Mouse (Mus musculus): Measurements from ENCODE around the gene Eepd1. TPM values are rescaled to one million over a fixed set of nuclear protein-coding genes. Genes with fewer than 3 reads are reported as not detected.
A peak's percentile ranks its signal among the peaks of the same experiment; 100 is the strongest.

The Eepd1 gene
- total RNA-seq, 2 experiments from 2014 or later = 99.2 to 114 TPM

DNA sequence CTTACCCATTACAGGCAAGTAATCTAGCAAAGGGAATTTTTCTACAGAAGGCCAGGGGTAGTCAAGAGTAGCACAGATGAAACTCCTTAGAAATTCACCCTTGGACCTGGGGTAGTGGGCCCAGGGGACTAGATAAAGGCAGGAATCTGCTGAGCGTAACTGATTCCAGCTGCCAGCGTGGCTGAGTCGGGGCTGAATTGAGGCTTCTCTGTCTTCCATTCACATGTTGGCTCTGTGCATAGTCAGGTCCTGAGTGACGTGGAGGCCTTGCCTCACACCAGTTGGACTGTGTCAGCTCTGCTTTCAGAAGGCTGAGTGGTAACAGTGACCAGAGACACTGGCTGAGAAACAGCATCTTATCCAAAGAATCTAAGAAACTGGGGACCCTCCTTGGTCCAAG is 36.6 kb downstream of the Eepd1 start:
- Histone ChIP-seq H3K4me3 (no peak overlapping the region), H3K27ac (peak overlapping the region; percentile 62; the same call in 1 of the 2 replicates)
- intact Hi-C loops (cut with DNase I) = loop anchor here (2.0 kb wide), 1 partner anchor 17 kb away; no protein-coding TSS in a partner anchor
- peak; percentile 43 for DNase-seq
- TF ChIP-seq CTCF (IDR thresholded peaks at IDR 0.05) = no peak

DNA sequence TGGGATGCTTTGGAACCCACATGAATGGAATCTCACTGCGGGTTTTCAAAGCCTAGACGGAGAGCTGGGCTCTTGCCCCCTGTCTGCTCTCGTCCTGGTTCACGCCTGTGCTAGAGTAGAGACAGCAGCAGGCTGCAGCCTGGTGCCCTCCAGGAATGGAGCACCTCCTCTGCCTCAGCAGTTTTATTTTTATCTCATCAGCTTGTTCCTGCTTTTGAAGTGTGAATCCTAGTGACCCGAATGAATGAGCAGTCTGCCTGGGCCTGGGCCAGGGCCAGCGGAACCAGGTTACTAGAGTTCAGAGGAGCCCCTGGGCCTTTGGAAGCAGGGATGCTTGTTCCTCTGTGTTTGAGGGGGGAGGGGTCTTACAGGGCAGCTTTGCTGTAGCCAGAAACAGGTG is 37.8 kb downstream of the Eepd1 start:
- no peak overlapping the region; the same call in 1 of the 2 replicates for H3K4me3 ChIP-seq
- peak overlapping the region; percentile 62 for H3K27ac ChIP-seq
- TF ChIP-seq CTCF (IDR thresholded peaks at IDR 0.05) = no peak
- DNase-seq = peak; percentile 86
- intact Hi-C loops (cut with DNase I) = no loop called here

DNA sequence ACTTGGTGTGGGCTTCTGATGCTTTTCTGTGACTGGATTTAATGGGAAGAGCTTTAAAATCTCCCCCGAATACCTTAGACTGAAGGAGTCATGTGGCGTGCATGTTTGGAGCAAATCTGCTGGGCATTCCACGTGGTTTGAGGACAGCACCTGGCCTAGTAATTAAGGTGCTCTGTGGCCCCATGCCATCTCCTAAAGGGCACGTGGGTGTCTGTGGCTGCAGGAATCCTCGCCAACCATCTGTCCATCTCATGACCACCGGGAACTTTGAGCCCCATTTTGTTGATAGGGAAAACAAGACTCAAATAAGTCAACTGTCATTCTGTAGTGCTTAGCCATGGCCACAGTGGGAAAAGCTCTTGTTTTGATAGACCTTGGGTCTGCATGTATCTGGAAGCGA is 39.5 kb downstream of the Eepd1 start:
- Histone ChIP-seq H3K27ac (peak overlapping the region; percentile 40; the same call in 1 of the 2 replicates), H3K4me3 (no peak overlapping the region)
- DNase-seq = no peak
- intact Hi-C loops (cut with DNase I) = no loop called here
- TF ChIP-seq CTCF (IDR thresholded peaks at IDR 0.05) = no peak

DNA sequence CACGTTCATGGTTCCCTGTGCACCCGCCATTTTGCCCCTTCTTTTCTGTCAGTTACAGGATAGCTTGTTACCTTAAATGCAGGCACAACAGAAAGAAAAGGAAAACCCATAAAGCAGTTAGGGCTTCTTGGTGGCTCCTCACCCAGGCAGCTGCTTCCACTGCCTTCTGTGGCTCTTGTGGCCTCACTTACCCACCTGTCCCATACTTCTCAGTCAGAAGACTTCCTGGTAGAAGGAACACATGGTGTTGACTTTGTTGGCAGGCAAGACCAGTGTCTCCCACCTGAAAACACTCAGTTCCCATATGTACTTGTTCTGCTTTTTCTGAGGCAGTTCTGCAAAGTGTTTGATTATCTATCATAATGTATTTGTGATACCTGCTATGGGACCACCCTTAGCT is 40.5 kb downstream of the Eepd1 start:
- intact Hi-C loops (cut with DNase I) = no loop called here
- peak overlapping the region; percentile 40 for H3K27ac ChIP-seq
- DNase-seq = no peak
- no peak for TF ChIP-seq CTCF (IDR thresholded peaks at IDR 0.05)
- no peak overlapping the region for H3K4me3 ChIP-seq

DNA sequence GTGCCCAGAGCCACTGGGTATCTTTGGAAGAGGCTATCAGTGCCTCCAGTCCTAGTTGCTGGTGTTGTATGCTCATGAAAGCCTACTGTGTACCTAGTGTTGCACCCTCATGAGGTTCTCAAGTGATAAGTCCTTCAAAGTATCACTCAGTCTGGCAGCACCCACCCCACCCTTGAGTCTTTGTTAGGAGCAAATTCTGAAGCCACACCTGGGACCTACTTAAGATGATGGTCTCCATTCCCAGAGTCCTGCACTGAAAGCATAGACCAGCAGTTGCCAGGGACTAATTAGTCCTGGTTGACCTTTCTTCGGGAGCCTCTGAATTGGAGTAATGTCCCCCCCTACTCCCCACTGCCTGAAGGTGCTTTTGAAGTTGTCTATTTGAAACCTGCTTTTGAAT is 45.2 kb downstream of the Eepd1 start:
- no peak for TF ChIP-seq CTCF (IDR thresholded peaks at IDR 0.05)
- intact Hi-C loops (cut with DNase I) = no loop called here
- Histone ChIP-seq H3K27ac (peak overlapping the region; percentile 85), H3K4me3 (no peak overlapping the region)
- no peak for DNase-seq

DNA sequence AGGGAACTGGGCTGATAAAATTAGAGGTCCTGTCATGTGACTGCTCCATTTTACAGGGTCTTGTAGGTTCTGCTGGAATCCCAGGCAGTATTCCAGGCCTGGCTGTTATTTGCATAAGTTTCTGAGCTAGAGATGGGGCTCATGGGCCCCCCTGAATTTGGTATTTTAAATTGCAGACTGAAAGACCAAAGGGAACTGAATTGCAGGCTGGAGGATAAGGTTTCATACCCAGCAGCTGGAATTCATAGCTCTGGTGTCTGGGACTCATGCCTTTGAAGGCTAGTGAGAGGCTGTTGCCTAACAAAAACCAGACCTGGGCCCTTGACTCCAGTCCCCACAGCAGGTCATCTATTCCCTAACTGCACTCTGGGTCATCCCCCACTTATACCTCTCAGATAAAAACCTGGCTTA is 45.6 kb downstream of the Eepd1 start:
- peak overlapping the region; percentile 85 for H3K27ac ChIP-seq
- peak; percentile 46 for DNase-seq
- intact Hi-C loops (cut with DNase I) = no loop called here
- TF ChIP-seq CTCF (IDR thresholded peaks at IDR 0.05) = no peak
- no peak overlapping the region for H3K4me3 ChIP-seq

DNA sequence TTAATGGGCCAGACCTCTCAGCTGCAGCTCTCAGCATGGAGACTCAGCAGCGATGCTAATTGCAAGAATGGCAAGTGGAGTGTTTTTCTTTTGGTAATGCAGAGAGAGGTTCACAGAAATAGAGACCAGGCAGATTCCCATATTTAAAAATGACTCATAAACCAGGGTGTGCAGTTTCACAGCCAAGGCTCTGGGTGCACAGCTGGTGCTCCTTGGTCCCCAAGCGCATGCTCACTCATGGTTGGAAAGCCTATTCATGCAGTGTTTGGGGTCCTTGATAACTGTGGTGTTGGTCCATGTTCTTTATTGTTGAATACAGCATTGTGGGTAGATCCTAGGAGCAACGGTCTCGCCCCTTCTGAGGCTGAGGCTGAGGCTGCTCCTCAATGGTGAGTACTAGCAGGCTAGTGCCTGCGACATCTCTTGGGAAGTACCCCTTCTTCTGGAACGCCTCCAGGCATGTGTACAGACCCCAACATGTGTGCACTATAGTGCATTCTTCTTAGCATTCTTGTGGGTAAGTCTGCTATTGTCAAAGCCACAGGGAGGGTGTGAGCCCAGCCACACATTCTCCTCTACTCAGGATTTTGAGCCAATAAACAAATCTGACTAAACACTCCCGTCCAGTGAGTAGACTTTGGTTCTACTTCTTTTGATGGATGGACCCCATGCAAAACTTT is 46.2 kb downstream of the Eepd1 start:
- Histone ChIP-seq H3K4me3 (peak overlapping the region; percentile 34), H3K27ac (peak overlapping the region; percentile 85)
- intact Hi-C loops (cut with DNase I) = no loop called here
- TF ChIP-seq CTCF (IDR thresholded peaks at IDR 0.05) = no peak
- peak; percentile 52 for DNase-seq

DNA sequence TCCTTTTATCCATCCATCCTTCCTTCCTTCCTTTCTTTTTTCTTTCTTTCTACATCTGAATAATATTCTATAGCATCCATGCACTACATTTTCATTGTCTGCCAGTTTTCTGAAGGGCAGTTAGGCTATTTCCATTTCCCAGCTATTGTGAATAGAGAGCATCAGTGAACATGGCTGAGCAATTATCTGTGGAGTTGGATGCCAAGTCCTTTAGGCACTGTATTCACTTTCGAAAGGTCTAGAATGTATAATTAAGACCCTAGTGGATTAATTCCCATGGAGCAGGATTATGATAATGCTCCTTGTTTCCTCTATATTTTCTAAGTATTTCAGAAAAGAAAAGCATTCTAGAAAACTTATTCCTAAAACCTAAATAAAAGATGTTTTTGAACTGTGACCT is 50.3 kb downstream of the Eepd1 start:
- no peak overlapping the region for H3K4me3 ChIP-seq
- H3K27ac ChIP-seq = no peak overlapping the region
- intact Hi-C loops (cut with DNase I) = no loop called here
- DNase-seq = no peak
- no peak for TF ChIP-seq CTCF (IDR thresholded peaks at IDR 0.05)

DNA sequence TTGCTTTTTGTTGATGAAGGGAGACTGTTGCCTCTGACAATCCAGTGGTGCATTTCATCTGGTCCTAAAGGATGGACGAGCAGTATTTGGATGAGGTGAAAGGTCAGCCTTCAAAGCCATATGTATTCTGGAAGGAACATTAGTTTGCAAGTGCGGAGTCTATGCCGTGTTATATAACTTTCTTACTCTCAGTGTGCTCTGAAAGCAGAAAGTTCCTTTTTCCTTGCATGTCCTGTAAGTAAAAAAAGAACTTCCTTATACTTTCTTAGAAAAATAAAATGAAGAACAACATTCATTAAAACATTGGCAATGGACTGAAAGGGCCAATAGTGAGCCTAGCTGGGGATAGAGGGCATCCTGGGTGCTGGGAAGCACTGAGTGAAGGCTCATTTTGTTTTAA is 50.8 kb downstream of the Eepd1 start:
- Histone ChIP-seq H3K4me3 (no peak overlapping the region), H3K27ac (0 out of 2 replicates have a peak overlapping the region, but pooled peaks have one; percentile 46)
- intact Hi-C loops (cut with DNase I) = no loop called here
- no peak for DNase-seq
- TF ChIP-seq CTCF (IDR thresholded peaks at IDR 0.05) = no peak

DNA sequence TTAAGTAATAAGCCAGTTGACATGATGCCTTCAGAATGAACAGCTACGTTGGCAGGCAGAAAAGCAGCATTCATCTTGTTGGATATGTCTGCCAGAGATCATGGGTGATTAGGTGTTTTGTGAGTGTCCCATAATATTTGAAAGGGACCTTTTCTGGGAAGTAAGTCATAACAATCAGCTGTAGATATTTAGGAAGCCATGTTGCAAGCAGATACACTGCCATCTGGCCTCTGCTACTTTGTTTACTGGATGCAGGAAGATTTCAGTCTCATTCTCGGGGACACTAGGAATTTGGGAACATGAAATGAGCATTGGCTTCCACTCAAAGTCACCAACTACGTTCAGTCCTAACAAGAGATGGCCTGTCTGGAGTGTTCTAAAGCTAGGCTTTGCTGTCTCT is 54.1 kb downstream of the Eepd1 start:
- intact Hi-C loops (cut with DNase I) = no loop called here
- H3K27ac ChIP-seq = peak overlapping the region; percentile 31; the same call in 1 of the 2 replicates
- TF ChIP-seq CTCF (IDR thresholded peaks at IDR 0.05) = no peak
- no peak for DNase-seq
- H3K4me3 ChIP-seq = no peak overlapping the region

DNA sequence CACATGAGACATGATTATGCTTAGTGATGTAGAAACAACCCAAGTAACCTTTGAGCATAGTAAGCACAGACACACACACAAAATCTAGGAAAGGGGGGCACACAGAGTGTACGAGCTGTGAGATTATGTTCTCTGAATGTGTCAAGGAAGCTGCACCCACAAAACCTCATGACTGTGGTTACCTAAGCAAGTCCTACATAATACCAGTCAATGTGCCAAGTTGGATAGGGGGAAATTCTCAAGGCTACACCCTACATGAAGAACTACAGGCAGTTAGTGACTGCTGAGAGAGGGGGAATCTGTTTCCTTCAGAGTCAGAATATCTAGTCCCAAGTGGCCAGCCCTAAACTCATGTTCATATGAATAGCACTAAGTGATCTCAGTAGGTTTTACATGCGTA is 58.1 kb downstream of the Eepd1 start:
- intact Hi-C loops (cut with DNase I) = no loop called here
- TF ChIP-seq CTCF (IDR thresholded peaks at IDR 0.05) = no peak
- H3K27ac ChIP-seq = peak overlapping the region; percentile 39; the same call in 1 of the 2 replicates
- no peak for DNase-seq
- H3K4me3 ChIP-seq = no peak overlapping the region

DNA sequence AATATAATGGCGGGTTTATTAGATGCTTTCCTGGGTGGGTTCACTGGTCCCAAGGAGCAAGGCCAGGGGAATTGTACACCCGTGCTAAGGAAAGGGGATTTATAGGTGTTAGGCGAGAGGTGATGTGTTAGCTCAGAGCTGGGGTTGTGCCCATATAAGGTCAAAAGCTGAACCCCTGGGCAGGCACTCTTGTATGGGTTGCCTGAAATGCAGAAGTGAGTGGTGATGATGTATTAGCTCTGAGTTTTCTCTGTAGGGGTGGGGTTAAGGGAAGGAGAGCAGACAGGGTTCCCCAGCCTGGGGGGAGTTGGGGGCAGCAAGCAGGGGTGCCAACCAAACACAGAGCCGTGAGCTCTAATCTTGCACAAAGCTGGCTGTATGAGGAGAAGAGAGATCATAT is 60.0 kb downstream of the Eepd1 start:
- intact Hi-C loops (cut with DNase I) = no loop called here
- no peak for TF ChIP-seq CTCF (IDR thresholded peaks at IDR 0.05)
- Histone ChIP-seq H3K27ac (no peak overlapping the region), H3K4me3 (no peak overlapping the region)
- DNase-seq = no peak

DNA sequence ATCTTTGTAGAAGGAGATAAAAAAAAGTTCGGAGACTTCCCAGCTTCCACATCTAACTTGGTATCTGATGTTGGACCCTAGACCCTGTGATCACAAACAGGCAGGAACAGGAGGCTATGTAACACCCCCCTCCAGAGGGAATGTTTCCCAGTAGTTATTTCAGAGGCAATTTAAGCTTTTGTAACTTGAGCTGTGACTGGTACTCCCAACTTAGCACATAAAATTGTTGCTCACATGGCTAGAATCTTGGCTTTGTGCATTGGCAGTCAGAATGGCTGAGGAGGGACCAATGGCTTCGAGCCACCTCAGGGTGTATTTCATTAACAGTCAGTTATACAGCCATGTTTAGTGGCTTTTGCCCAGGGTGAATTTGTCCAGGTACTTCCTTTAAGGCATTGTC is 63.9 kb downstream of the Eepd1 start:
- Histone ChIP-seq H3K27ac (peak overlapping the region; percentile 90), H3K4me3 (peak overlapping the region; percentile 43)
- no peak for TF ChIP-seq CTCF (IDR thresholded peaks at IDR 0.05)
- intact Hi-C loops (cut with DNase I) = loop anchor here (2.0 to 5.0 kb wide), 2 partner anchors 50 to 158 kb away; no protein-coding TSS in a partner anchor
- peak; percentile 84 for DNase-seq

Measured in gastrocnemius, adult 2 months (tissue).